Mouse (Mus musculus) kidney, postnatal 10 days (tissue): ENCODE measurements around the gene Ggt5.
A peak's percentile ranks its signal among the peaks of the same experiment; 100 is the strongest.

Experiments used
- DNase-seq: peaks from one replicate; pipeline ENCODE4 v3.0.0; 2021; ENCODE audit warnings: mixed read lengths

Ggt5 gene

GRCm38 (mm10) chr10:75627490-75627889 lies 38.4 kb downstream of the Ggt5 start:
- peak; percentile 26 for DNase-seq

- peak; percentile 27 for DNase-seq
Measured at GRCm38 (mm10) chr10:75632633-75633032, 43.5 kb downstream of the Ggt5 start.

- DNase-seq, result peak; percentile 14
Measured at GRCm38 (mm10) chr10:75633048-75633447, 43.9 kb downstream of the Ggt5 start.

- peak; percentile 3 for DNase-seq
Measured at GRCm38 (mm10) chr10:75633576-75634139, 44.5 kb downstream of the Ggt5 start.

GRCm38 (mm10) chr10:75634610-75635009 lies 45.5 kb downstream of the Ggt5 start:
- peak; percentile 4 for DNase-seq

- DNase-seq, result peak; percentile 6
Measured at GRCm38 (mm10) chr10:75635019-75635692, 46.0 kb downstream of the Ggt5 start.

- peak; percentile 85 for DNase-seq
Measured at GRCm38 (mm10) chr10:75635693-75636055, 46.5 kb downstream of the Ggt5 start.

GRCm38 (mm10) chr10:75636084-75636786 lies 47.1 kb downstream of the Ggt5 start:
- DNase-seq, result no peak

GRCm38 (mm10) chr10:75637711-75638110 lies 48.6 kb downstream of the Ggt5 start:
- peak; percentile 3 for DNase-seq

GRCm38 (mm10) chr10:75641721-75642222 lies 52.6 kb downstream of the Ggt5 start:
- DNase-seq, result peak; percentile 5

- peak; percentile 36 for DNase-seq
Measured at GRCm38 (mm10) chr10:75642436-75642835, 53.3 kb downstream of the Ggt5 start.

GRCm38 (mm10) chr10:75642891-75643290 lies 53.8 kb downstream of the Ggt5 start:
- DNase-seq, result no peak

- peak; percentile 86 for DNase-seq
Measured at GRCm38 (mm10) chr10:75643741-75644343, 54.7 kb downstream of the Ggt5 start, which contains the start of gene Susd2. Gene Susd2 (minus strand): TSS chr10:75644008.

GRCm38 (mm10) chr10:75645616-75646015 lies 56.5 kb downstream of the Ggt5 start:
- no peak for DNase-seq

- no peak for DNase-seq
Measured at GRCm38 (mm10) chr10:75646406-75646805, 57.3 kb downstream of the Ggt5 start.

GRCm38 (mm10) chr10:75647362-75647761 lies 58.2 kb downstream of the Ggt5 start:
- DNase-seq, result peak; percentile 73

GRCm38 (mm10) chr10:75648091-75648490 lies 59.0 kb downstream of the Ggt5 start:
- no peak for DNase-seq

- DNase-seq, result no peak
Measured at GRCm38 (mm10) chr10:75649001-75649400, 59.9 kb downstream of the Ggt5 start.

- DNase-seq, result no peak
Measured at GRCm38 (mm10) chr10:75649406-75649995, 60.4 kb downstream of the Ggt5 start.

GRCm38 (mm10) chr10:75650306-75650902 lies 61.3 kb downstream of the Ggt5 start:
- no peak for DNase-seq

GRCm38 (mm10) chr10:75651381-75652068 lies 62.4 kb downstream of the Ggt5 start:
- DNase-seq, result peak; percentile 34

- no peak for DNase-seq
Measured at GRCm38 (mm10) chr10:75654053-75654452, 64.9 kb downstream of the Ggt5 start.
